Mouse (Mus musculus) kidney, adult 18-20 months (tissue): ENCODE measurements at regions not wholly inside any gene's neighbourhood (a gene's known extent, or its start where the extent isn't known, plus 50 kb on each side); places are given as distances from the start of the nearest gene placed in this dataset.

Experiments used
- DNase-seq: peaks from one replicate; pipeline ENCODE4 v3.0.0; 2021

DNA sequence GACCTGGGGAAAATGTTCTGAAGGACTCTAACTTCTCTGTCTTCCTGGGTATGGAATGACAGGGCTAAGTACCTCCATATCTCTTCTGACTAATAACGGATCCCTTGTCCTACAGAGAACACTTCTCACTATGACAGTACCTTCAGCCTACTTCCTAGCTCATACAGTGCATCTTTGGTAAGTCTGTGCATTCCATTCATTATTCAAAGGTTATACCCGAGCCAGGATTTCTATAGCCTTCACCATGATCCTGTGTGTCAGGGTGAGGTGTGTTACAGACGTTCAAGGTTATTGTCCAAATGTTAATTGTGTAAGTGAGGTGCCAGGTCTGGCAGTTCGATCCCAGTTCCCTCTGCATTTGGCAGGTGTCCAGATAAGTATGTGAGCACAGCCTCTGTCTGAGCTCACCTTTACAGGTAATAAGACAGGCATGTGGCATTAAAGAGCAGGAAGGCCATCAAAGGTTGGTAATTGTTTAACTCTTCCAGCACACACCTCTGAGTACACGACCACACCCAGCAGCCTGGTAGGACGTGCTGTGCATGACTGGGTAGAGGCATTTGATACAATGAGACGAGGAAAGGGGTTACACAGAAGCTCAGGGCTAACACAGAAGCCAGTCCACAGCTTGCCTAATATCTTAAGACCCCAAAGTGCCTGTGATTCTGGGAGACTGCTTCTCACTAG lies 96.3 kb upstream of the Bmp2 start:
- no peak for DNase-seq

GRCm38 (mm10) chr2:133456785-133457184 lies 95.2 kb upstream of the Bmp2 start:
- DNase-seq, result no peak

- DNase-seq, result no peak
These were observed 93.2 kb upstream of the Bmp2 start for GRCm38 (mm10) chr2:133458735-133459134.

- no peak for DNase-seq
These were observed 91.1 kb upstream of the Bmp2 start for GRCm38 (mm10) chr2:133460814-133461213.

DNA sequence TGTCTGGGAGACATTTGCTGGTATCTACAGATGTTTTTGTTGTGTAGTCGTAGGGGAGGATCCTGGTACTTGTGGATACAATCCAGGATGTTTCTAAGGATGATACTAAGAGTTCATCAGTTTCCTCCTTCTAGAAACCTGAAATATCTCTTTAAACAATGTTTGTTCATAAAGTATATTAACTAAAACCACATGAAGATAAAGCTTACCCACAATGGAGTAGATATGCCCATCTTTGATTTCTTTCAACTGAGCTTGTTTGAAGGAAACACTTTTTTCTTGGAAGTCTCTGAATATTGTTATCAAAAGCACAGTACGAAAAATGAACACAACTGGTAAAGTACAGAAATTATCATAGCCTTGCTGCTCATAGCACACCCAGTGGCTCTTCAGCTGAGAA lies 89.6 kb upstream of the Bmp2 start:
- no peak for DNase-seq

DNA sequence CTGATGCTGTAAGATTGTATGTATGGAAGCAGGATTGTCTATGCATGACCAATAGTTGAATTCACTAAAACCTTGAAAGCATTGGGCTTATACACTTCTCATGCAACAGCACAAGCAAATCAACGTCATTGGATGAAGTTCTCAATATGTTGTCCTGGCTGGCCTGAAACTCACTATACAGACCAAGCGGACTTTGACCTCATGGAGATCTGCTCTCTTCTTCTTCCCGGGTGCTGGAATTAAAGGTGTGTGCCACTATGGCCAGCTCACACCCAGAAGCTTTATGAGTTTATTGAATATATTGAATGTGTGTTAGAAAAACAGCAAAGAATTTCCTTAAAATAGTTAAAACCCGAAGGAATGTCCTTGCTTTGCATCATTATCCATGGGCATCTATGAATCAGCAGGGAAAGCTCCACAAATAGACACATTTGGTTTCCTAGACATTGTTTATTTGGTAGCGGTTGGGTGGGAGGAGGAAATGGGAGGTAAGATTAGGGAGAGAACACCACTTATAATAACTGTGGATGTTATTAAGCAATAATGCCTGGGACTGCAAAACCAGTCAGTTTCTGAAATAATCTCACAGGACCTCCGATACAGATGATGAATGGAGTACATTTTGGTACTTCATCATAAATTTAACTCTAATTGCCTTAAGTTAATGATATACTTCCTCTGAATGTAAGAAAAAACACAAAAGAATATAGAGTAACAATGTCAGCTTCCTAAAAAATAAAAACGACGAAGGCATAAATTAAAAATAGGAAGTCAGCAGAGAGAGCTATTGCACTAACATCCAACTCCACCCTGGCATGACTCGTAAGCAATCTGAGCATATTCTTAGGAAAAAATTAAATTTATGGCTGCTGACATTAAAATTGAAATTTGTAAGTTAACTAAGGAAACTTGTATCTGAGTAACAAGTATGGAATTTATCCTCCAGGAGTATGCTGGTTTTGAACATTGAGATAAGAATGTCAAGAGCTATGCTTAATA lies 84.5 kb upstream of the Bmp2 start:
- no peak for DNase-seq

DNA sequence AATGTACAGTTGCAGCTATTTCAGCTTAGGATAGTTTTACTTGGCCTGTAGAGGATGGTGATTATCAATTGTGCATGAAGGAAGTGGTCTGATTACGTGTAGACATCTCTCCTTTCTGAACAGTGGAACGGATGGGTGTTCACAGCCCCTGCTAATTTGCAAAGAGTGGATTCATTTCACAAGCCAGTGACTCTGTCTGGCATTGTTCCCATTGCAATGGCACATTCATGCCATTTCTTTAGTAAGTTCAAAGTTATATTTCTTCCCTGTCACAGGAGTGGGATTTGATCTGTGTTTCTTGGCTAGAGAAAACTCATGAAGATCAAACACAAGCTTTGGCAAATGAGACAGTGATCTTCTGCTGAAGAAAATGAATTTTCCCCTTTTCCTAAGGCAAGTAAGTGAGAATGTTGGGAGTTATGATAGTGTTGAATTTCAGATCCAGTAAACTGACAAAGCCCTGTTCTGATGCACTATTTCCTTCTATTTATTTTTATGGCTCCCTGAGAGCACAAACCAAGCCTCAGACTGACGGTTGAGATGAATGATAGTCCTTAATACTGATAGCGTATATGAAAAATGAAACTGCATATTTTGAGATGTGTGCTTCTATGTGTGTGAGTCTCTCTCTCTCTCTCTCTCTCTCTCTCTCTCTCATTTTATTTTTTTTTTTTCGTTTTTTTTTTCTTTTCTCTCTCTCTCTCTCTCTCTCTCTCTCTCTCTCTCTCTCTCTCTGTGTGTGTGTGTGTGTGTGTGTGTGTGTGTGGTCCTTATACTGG lies 78.8 kb upstream of the Bmp2 start:
- DNase-seq, result no peak

GRCm38 (mm10) chr2:133474174-133474573 lies 77.8 kb upstream of the Bmp2 start:
- DNase-seq, result no peak

DNA sequence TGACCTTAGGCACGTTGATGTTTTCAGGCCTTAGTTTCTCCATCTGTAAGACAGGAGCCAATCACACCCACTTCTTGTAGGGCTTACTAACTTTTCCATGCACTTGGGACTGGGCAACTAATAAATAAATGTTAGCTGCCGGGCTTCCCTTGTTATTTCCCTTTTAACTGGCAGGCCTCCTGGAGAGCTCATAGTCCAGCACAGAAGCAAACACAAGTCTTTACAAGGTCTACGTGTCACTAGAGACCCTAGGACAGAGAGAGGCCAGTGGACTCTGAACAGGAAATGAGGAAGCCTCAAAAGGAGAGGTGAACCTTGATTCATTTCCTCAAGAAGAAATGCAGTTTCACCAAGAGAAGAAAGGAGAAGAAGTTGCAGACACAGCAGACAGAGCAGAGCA lies 71.1 kb upstream of the Bmp2 start:
- DNase-seq, result no peak

DNA sequence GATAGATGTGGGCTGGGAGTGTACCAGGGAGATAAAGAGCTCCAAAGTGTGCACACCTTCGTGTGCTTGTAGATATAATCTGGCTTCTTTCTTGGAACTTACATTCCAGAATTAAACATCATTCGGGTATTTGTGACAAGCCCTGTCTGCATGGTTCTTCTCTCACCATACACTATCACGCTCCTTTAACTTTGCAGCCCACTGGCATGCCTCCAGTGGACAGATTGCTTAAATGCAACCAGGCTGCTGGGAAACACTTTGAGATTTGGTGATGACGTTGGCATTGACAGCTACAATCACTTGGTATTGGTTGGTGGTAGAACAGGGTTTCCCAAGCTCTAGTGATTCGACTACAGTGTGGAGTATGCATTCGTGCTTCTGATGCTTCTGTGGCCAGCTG lies 70.7 kb upstream of the Bmp2 start:
- no peak for DNase-seq

DNA sequence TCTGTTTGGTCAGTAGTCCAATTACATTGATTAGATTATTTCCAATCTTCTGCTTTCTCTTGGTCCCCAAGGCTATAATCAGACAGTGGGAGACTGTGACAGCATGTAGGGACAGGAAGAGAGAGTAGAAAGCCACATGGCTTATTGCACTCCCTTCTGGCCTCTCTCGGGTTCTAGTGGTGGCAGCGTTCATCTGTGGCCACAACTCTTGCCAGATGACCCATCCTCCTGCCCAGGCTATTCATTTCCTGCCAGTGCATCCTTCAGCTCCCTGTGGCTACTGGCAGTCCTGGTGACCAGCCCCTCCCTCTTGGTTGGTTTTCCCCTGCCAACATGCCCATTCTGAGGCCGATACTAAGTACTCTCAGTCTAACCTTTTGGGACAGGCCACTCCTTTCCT lies 70.2 kb upstream of the Bmp2 start:
- DNase-seq, result no peak

DNA sequence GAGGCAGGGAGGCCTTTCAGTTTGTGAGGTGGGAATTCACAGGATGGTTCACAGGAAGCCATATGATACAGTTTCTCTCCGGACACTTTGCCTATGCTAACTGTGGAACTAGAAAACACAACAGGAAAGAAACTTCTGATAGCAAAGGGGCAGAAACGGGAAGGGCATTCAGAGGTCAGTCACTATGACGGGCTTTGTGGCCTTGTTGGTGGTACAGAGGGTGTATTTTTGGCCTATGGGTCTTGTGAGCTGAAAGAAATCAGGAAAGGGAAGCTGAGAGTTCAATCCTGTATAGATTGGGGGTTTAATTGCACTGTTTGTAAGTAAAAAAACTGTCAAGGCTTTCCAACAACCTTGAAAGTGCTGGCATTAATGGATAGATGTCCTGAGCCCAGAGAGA lies 56.5 kb upstream of the Bmp2 start:
- no peak for DNase-seq

GRCm38 (mm10) chr2:133496389-133496788 lies 55.6 kb upstream of the Bmp2 start:
- DNase-seq, result no peak

DNA sequence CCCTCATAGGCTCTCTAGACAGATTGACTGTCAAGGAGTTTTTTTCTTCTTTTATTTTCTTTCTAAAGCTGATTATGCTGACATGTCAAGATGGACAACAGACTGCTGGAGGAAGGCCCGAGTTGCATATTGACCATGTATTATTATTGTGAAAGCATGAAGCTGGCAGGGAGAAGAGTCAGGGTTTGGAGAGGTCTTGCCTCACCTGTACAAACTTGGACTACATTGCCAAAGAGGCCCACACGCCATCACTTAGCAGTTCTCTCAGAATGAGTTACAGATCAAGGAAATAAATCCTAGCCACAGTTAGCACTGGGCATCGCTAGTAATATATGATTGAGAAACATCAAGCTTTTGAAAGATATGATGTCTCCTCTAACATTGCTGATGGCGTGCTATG lies 54.9 kb upstream of the Bmp2 start:
- no peak for DNase-seq

- no peak for DNase-seq
These were observed 54.3 kb upstream of the Bmp2 start for GRCm38 (mm10) chr2:133497541-133498185.

DNA sequence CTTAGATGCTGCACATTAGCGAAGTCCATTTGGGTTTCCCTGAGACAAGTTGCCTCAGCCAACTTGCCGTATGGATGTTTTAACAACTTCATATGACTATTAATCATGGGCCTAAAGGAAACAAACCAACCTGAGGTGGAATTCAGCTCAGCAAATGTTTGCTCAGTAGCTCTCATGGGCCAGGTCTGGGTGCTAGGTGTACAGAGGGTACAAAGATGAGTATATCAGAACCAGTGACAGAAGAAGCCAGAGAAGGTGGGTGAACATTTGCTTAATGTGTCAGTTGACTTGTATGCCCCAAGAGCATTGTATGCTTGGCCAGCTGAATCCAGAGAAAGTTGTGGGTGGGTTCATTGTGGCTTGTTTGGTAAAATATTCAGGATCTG lies 53.8 kb upstream of the Bmp2 start:
- DNase-seq, result no peak

DNA sequence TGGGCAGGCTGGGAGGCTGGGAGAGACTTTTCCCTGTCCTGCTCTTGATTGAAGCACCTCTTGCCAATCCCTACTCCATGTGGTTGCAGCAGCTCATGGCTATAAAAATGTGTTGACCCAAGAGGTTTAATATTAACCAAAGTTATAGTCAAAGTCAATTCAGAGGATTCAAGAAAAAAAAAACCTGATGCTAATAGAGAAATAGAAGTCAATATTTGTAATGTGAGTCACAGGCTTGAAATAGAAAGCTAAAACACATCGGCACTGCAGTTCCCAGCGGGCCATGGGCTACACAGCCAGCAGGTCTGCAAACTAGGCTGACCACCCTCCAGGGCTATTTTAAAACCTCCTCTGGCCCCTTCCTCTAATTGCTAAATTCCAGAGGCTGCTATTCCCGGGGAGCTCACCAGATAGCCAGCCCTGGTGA lies 53.2 kb upstream of the Bmp2 start:
- DNase-seq, result no peak

DNA sequence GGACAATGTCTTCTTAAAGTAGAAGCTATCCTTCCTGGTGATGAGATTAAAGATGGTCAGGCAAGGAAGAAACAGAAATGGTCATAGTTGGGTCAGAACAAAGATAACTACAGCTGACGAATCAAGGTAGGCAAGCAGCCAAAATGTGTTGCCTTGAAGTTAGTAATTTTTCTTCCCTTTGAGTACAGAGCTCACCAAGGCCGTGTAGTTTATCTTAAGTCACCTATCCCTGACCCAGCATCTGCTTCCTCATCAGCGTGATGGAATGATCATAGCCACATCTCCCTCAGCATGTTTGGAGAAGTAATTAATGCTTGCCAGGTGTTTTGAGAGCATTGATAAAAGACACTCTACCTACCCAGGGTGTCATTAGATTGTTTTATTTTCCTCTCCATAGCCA lies 52.1 kb upstream of the Bmp2 start:
- DNase-seq, result no peak
